Mouse (Mus musculus) CH12.LX (cell line): ENCODE results near the gene Zmynd15. TPM values are rescaled to one million over a fixed set of nuclear protein-coding genes. Genes with fewer than 3 reads are reported as not detected.
A peak's percentile ranks its signal among the peaks of the same experiment; 100 is the strongest.

Experiments
- DNase-seq: peaks from one replicate; pipeline ENCODE4 v3.0.0-alpha.2; 2013; ENCODE audit errors: extremely low read depth
- H3K27ac ChIP-seq: 2 replicates; pipeline ENCODE4 v1.5.1; 2012; ENCODE audit warnings: low read depth, mild to moderate bottlenecking, control low read depth, moderate library complexity; ENCODE audit not compliant: insufficient read depth
- H3K27me3 ChIP-seq: replicated peaks from 2 replicates; pipeline ENCODE3; 2012; ENCODE audit warnings: inconsistent platforms
- H3K36me3 ChIP-seq, 2 experiments: replicated peaks in 1 of 2; 2 replicates each; pipeline versions ENCODE3 to v1.6.1; 2012; ENCODE audit warnings: inconsistent platforms in 1 of 2, low read length in 1 of 2, mild to moderate bottlenecking in 1 of 2, mixed read lengths in 1 of 2, moderate library complexity in 1 of 2; ENCODE audit not compliant: control insufficient read depth in 1 of 2, insufficient read depth in 1 of 2
- H3K4me1 ChIP-seq, 2 experiments: 2 replicates each; pipeline ENCODE4 v1.6.1; 2012; ENCODE audit warnings: inconsistent platforms in 1 of 2, moderate library complexity in 1 of 2; ENCODE audit not compliant: insufficient read depth in 2 of 2, control insufficient read depth in 1 of 2
- H3K4me2 ChIP-seq: 2 replicates; pipeline ENCODE4 v1.6.1; 2012; ENCODE audit warnings: low read depth, mild to moderate bottlenecking, control low read depth; ENCODE audit not compliant: poor library complexity, insufficient read depth, severe bottlenecking
- H3K4me3 ChIP-seq, 3 experiments: fragments of 150-350 bp in 1 of 3; sonication (generic) in 1 of 3; replicated peaks in 1 of 3; 2 replicates each; pipeline versions ENCODE3 to v1.5.1; 2011 to 2012; ENCODE audit warnings: low read depth in 2 of 3, low read length in 2 of 3, mild to moderate bottlenecking in 2 of 3, moderate library complexity in 2 of 3, control low read depth in 1 of 3, improper control_type of control experiment in 1 of 3, inconsistent platforms in 1 of 3, mixed read lengths in 1 of 3; ENCODE audit not compliant: poor library complexity in 1 of 3
- H3K79me2 ChIP-seq: replicated peaks from 2 replicates; pipeline ENCODE4 v1.6.1; 2012; ENCODE audit warnings: mild to moderate bottlenecking, moderate library complexity; ENCODE audit not compliant: control insufficient read depth, poor library complexity, insufficient read depth, severe bottlenecking; ENCODE audit errors: extremely low read depth
- H3K9ac ChIP-seq: 2 replicates; pipeline ENCODE4 v1.6.1; 2012; ENCODE audit warnings: low read depth, mild to moderate bottlenecking, control low read depth, moderate library complexity; ENCODE audit not compliant: insufficient read depth
- H3K9me3 ChIP-seq: replicated peaks from 2 replicates; pipeline ENCODE3; 2012; ENCODE audit warnings: low read length, inconsistent platforms, mixed read lengths
- BHLHE40 ChIP-seq: IDR thresholded peaks from 2 replicates; pipeline ENCODE4 v1.6.1; 2011; ENCODE audit warnings: mild to moderate bottlenecking, low read depth, low read length, improper control_type of control experiment
- CHD2 ChIP-seq: IDR thresholded peaks from 2 replicates; pipeline ENCODE4 v1.6.1; 2011; ENCODE audit warnings: low read length, improper control_type of control experiment
- CTCF ChIP-seq, 2 experiments: IDR thresholded peaks in 1 of 2; conservative IDR thresholded peaks in 1 of 2; 2 replicates each; pipeline ENCODE4 v1.5.1; 2011 to 2012; ENCODE audit warnings: low read depth in 2 of 2, low read length in 2 of 2, improper control_type of control experiment in 1 of 2, inconsistent platforms in 1 of 2, mild to moderate bottlenecking in 1 of 2, moderate library complexity in 1 of 2
- E2F4 ChIP-seq: IDR thresholded peaks from 2 replicates; pipeline ENCODE4 v1.6.1; 2011; ENCODE audit warnings: low read depth, low read length, improper control_type of control experiment; ENCODE audit not compliant: insufficient replicate concordance
- EP300 ChIP-seq: IDR thresholded peaks from 2 replicates; pipeline ENCODE4 v1.6.1; 2011; ENCODE audit warnings: low read length, improper control_type of control experiment
- ETS1 ChIP-seq: conservative IDR thresholded peaks from 2 replicates; pipeline ENCODE4 v1.6.1; 2012; ENCODE audit warnings: low read depth, mild to moderate bottlenecking, inconsistent platforms, low read length, improper control_type of control experiment, moderate library complexity
- GABPA ChIP-seq: IDR thresholded peaks from 2 replicates; pipeline ENCODE4 v1.6.1; 2012; ENCODE audit warnings: low read depth, low read length, improper control_type of control experiment, inconsistent platforms; ENCODE audit not compliant: insufficient replicate concordance
- HCFC1 ChIP-seq: IDR thresholded peaks from 2 replicates; pipeline ENCODE4 v1.6.1; 2012; ENCODE audit warnings: low read depth, mild to moderate bottlenecking, inconsistent platforms, low read length, improper control_type of control experiment
- IRF4 ChIP-seq: IDR thresholded peaks from 2 replicates; pipeline ENCODE4 v1.6.1; 2014; ENCODE audit warnings: low read depth, mild to moderate bottlenecking, inconsistent platforms, low read length, improper control_type of control experiment
- JUN ChIP-seq: IDR thresholded peaks from 2 replicates; pipeline ENCODE4 v1.6.1; 2011; ENCODE audit warnings: low read depth, mild to moderate bottlenecking, low read length, improper control_type of control experiment, moderate library complexity; ENCODE audit not compliant: insufficient read depth
- MAX ChIP-seq: IDR thresholded peaks from 2 replicates; pipeline ENCODE4 v1.6.1; 2011; ENCODE audit warnings: low read length, improper control_type of control experiment
- MAZ ChIP-seq: IDR thresholded peaks from 2 replicates; pipeline ENCODE4 v1.6.1; 2012; ENCODE audit warnings: low read depth, mild to moderate bottlenecking, inconsistent platforms, low read length, improper control_type of control experiment, moderate library complexity
- MEF2A ChIP-seq: IDR thresholded peaks from 2 replicates; pipeline ENCODE4 v1.6.1; 2014; ENCODE audit warnings: low read depth, mild to moderate bottlenecking, inconsistent platforms, low read length, improper control_type of control experiment, borderline replicate concordance
- MXI1 ChIP-seq: IDR thresholded peaks from 2 replicates; pipeline ENCODE4 v1.6.1; 2011; ENCODE audit warnings: mild to moderate bottlenecking, low read depth, low read length, improper control_type of control experiment
- NELFE ChIP-seq: IDR thresholded peaks from 2 replicates; pipeline ENCODE4 v1.6.1; 2011; ENCODE audit warnings: low read depth, low read length, improper control_type of control experiment
- NRF1 ChIP-seq: IDR thresholded peaks from 2 replicates; pipeline ENCODE4 v1.6.1; 2014; ENCODE audit warnings: low read depth, mild to moderate bottlenecking, inconsistent platforms, low read length, improper control_type of control experiment, moderate library complexity
- PAX5 ChIP-seq: IDR thresholded peaks from 2 replicates; pipeline ENCODE4 v1.6.1; 2012; ENCODE audit warnings: low read length, inconsistent platforms, mixed read lengths
- POLR2A ChIP-seq: IDR thresholded peaks from 2 replicates; pipeline ENCODE4 v1.6.1; 2011; ENCODE audit warnings: low read depth, mild to moderate bottlenecking, improper control_type of control experiment, low read length
- POLR2AphosphoS2 ChIP-seq: IDR thresholded peaks from 2 replicates; pipeline ENCODE4 v1.6.1; 2011; ENCODE audit warnings: low read depth, low read length, improper control_type of control experiment
- RAD21 ChIP-seq: IDR thresholded peaks from 2 replicates; pipeline ENCODE4 v1.6.1; 2011; ENCODE audit warnings: low read depth, mild to moderate bottlenecking, low read length, improper control_type of control experiment, moderate library complexity
- RCOR1 ChIP-seq: conservative IDR thresholded peaks from 2 replicates; pipeline ENCODE4 v1.6.1; 2012; ENCODE audit warnings: low read depth, mild to moderate bottlenecking, inconsistent platforms, low read length, improper control_type of control experiment
- SIN3A ChIP-seq: IDR thresholded peaks from 2 replicates; pipeline ENCODE4 v1.6.1; 2012; ENCODE audit warnings: low read length, improper control_type of control experiment, inconsistent platforms
- SMC3 ChIP-seq: IDR thresholded peaks from 2 replicates; pipeline ENCODE4 v1.6.1; 2011; ENCODE audit warnings: low read depth, low read length, improper control_type of control experiment
- TCF12 ChIP-seq: IDR thresholded peaks from 2 replicates; pipeline ENCODE4 v1.6.1; 2014; ENCODE audit warnings: low read depth, mild to moderate bottlenecking, inconsistent platforms, low read length, improper control_type of control experiment
- USF1 ChIP-seq: IDR thresholded peaks from 2 replicates; pipeline ENCODE4 v1.6.1; 2014; ENCODE audit warnings: low read depth, mild to moderate bottlenecking, inconsistent platforms, low read length, improper control_type of control experiment
- ZKSCAN1 ChIP-seq: IDR thresholded peaks from 2 replicates; pipeline ENCODE4 v1.6.1; 2012; ENCODE audit warnings: low read depth, inconsistent platforms, low read length, improper control_type of control experiment, borderline replicate concordance
- ZMIZ1 ChIP-seq: IDR thresholded peaks from 2 replicates; pipeline ENCODE4 v1.6.1; 2012; ENCODE audit warnings: low read depth, mild to moderate bottlenecking, inconsistent platforms, low read length, improper control_type of control experiment
- ZNF384 ChIP-seq: IDR thresholded peaks from 2 replicates; pipeline ENCODE4 v1.6.1; 2012; ENCODE audit warnings: low read depth, low read length, improper control_type of control experiment, inconsistent platforms
- dilution Hi-C: fragments of 300-500 bp; cut with MboI; formaldehyde crosslinking; loops from 2 replicates; pipeline ENCODE4 v1.14.3; 2020; ENCODE audit warnings: low sequenced_read_pairs; ENCODE audit not compliant: extremely low pct_unique_long_range_greater_than_20kb, extremely low pct_ligation_motif_present
- in situ Hi-C: fragments of 300-500 bp; cut with MboI; formaldehyde crosslinking; loops from 3 replicates; pipeline ENCODE4 v1.14.3; 2019; ENCODE audit warnings: low sequenced_read_pairs, low pct_ligation_motif_present, low pct_unique_long_range_greater_than_20kb, mixed read lengths
- polyA plus RNA-seq: library from polyadenylated mRNA; unstranded; fragments of >175 nt; gene quantifications from 2 replicates; pipeline ENCODE4 v1.2.1, GENCODE M21; 2012; ENCODE audit warnings: low read depth; ENCODE audit not compliant: insufficient read length
- total RNA-seq, 2 experiments: library from RNA; depleted of rRNA; stranded (reverse); fragments of 300-350 nt in 1 of 2; fragments of >200 nt in 1 of 2; gene quantifications; 2 replicates each; pipeline ENCODE4 v1.2.3; 2012 to 2014

Gene Zmynd15
- total and polyA plus RNA-seq, 3 experiments = 0.05 to 0.20 (median 0.08) TPM

- TF ChIP-seq EP300 = peak; percentile 34; the same call in 1 of the 2 replicates
- no peak for TF ChIP-seq ZMIZ1
- 0 out of 2 replicates have a peak, but pooled peaks have one; percentile 25 for TF ChIP-seq NELFE
- no peak for TF ChIP-seq RCOR1
- TF ChIP-seq ZKSCAN1 = no peak
- no peak for TF ChIP-seq GABPA
- no peak for TF ChIP-seq RAD21
- no peak for TF ChIP-seq POLR2AphosphoS2
- TF ChIP-seq NRF1 = no peak
- TF ChIP-seq SIN3A = no peak
- peak; percentile 26; the same call in 1 of the 2 replicates for TF ChIP-seq ZNF384
- TF ChIP-seq PAX5 = no peak
- TF ChIP-seq BHLHE40 = no peak
- TF ChIP-seq ETS1 = no peak
- no peak for TF ChIP-seq SMC3
Measured at GRCm38 (mm10) chr11:70447373-70447772, 11.9 kb upstream of the Zmynd15 start (continued).

GRCm38 (mm10) chr11:70450926-70451325 lies 8.3 kb upstream of the Zmynd15 start:
- H3K4me2 ChIP-seq = peak overlapping the region; percentile 59; the same call in 1 of the 2 replicates
- in situ Hi-C loops = no loop called here

GRCm38 (mm10) chr11:70451797-70452498 lies 7.3 kb upstream of the Zmynd15 start, which contains the start of gene Med11:
TSS of gene Med11 (plus strand) at chr11:70451919.
- in situ Hi-C loops = no loop called here
- DNase-seq = peak; percentile 100
- H3K4me1 ChIP-seq = peaks cover 10 to 57% of the 10 kb centered on the region in 2 experiments
- peak; percentile 97 for TF ChIP-seq NRF1
- TF ChIP-seq MXI1 = peak; percentile 99
- peak; percentile 97 for TF ChIP-seq POLR2A
- TF ChIP-seq IRF4 = peak; percentile 73; the same call in 1 of the 2 replicates
- peak; percentile 72 for TF ChIP-seq USF1
- peak; percentile 86 for TF ChIP-seq SMC3
- TF ChIP-seq MAX = peak; percentile 99
- peak; percentile 73; the same call in 1 of the 2 replicates for TF ChIP-seq MAZ
- peak; percentile 62 for TF ChIP-seq ETS1
- peak; percentile 76 for TF ChIP-seq MEF2A
- TF ChIP-seq HCFC1 = peak; percentile 97
- 0 out of 2 replicates have a peak, but pooled peaks have one; percentile 38 for TF ChIP-seq ZNF384
- peak; percentile 67; the same call in 1 of the 2 replicates for TF ChIP-seq E2F4
- TF ChIP-seq CTCF (conservative IDR thresholded peaks at IDR 0.05 in 1 of 2, IDR thresholded peaks at IDR 0.05 in 1 of 2; ENCODE audit: low read depth in 2 of 2, low read length in 2 of 2) = peak; percentile 24 to 98; a peak in 3 of 4 replicates
- TF ChIP-seq POLR2AphosphoS2 = peak; percentile 89; the same call in 1 of the 2 replicates
- no peak; the same call in 1 of the 2 replicates for TF ChIP-seq JUN
- TF ChIP-seq TCF12 = peak; percentile 78
- TF ChIP-seq ZKSCAN1 = no peak

More at GRCm38 (mm10) chr11:70450926-70451325, 8.3 kb upstream of the Zmynd15 start:
- TF ChIP-seq CHD2 (0 out of 2 replicates have a peak, but pooled peaks have one; percentile 3), NRF1 (no peak)
- Histone ChIP-seq H3K27ac (no peak overlapping the region), H3K79me2 (0 out of 2 replicates have a peak, but pooled peaks cover 5% of the 10 kb centered on the region), H3K36me3 (peaks cover 0 to 22% of the 10 kb centered on the region in 2 experiments), H3K9ac (0 out of 2 replicates have a peak overlapping the region, but pooled peaks have one; percentile 30), H3K4me3 (no peak overlapping the region), H3K4me1 (peaks cover 14 to 58% of the 10 kb centered on the region in 2 experiments), H3K9me3 (no peaks in the 10 kb centered on the region), H3K27me3 (no peaks in the 10 kb centered on the region)
- no peak for DNase-seq
- dilution Hi-C loops = no loop called here

More at GRCm38 (mm10) chr11:70451797-70452498, 7.3 kb upstream of the Zmynd15 start, which contains the start of gene Med11:
- peaks cover 0 to 33% of the 10 kb centered on the region in 2 experiments for H3K36me3 ChIP-seq
- peak within 1 kb of the TSS; percentile 88 for H3K4me2 ChIP-seq
- H3K79me2 ChIP-seq = 0 out of 2 replicates have a peak, but pooled peaks cover 5% of the 10 kb centered on the region
- dilution Hi-C loops = no loop called here
- no peaks in the 10 kb centered on the region for H3K27me3 ChIP-seq
- H3K9me3 ChIP-seq = no peaks in the 10 kb centered on the region
- peak within 1 kb of the TSS; percentile 68 to 91 (median 71) for H3K4me3 ChIP-seq
- H3K27ac ChIP-seq = peak within 1 kb of the TSS; percentile 91
- peak within 1 kb of the TSS; percentile 80 for H3K9ac ChIP-seq
